Mouse (Mus musculus) lung, embryonic 16.5 days (tissue): Measurements from ENCODE around the gene Stx1a. TPM values are rescaled to one million over a fixed set of nuclear protein-coding genes. Genes with fewer than 3 reads are reported as not detected.

ENCODE experiments used
- ATAC-seq: fragments of 200-750 bp; cut with Nextera tagmentation; 2 replicates; pipeline ENCODE4 v1.8.0; 2017; ENCODE audit warnings: low read depth, mild to moderate bottlenecking, moderate library complexity
- H3K27ac ChIP-seq: fragments of 300-500 bp; sonication (generic); 2 replicates; pipeline ENCODE4 v1.5.1; 2014; ENCODE audit warnings: mild to moderate bottlenecking, control low read depth, low read length
- H3K27me3 ChIP-seq: fragments of 300-500 bp; sonication (generic); 2 replicates; pipeline ENCODE4 v1.6.1; 2014; ENCODE audit warnings: low read depth, low read length, mixed read lengths; ENCODE audit not compliant: control insufficient read depth, insufficient read depth
- H3K36me3 ChIP-seq: fragments of 300-500 bp; sonication (generic); 2 replicates; pipeline ENCODE4 v1.6.1; 2014; ENCODE audit warnings: low read length; ENCODE audit not compliant: control insufficient read depth, insufficient read depth
- H3K4me1 ChIP-seq: fragments of 300-500 bp; sonication (generic); replicated peaks from 2 replicates; pipeline ENCODE4 v1.6.1; 2014; ENCODE audit warnings: low read length, mixed read lengths; ENCODE audit not compliant: control insufficient read depth, insufficient read depth
- H3K4me2 ChIP-seq: fragments of 300-500 bp; sonication (generic); 2 replicates; pipeline ENCODE4 v1.6.1; 2014; ENCODE audit warnings: low read depth, low read length, control low read depth
- H3K4me3 ChIP-seq: fragments of 300-500 bp; sonication (generic); 2 replicates; pipeline ENCODE4 v1.5.1; 2014; ENCODE audit warnings: mild to moderate bottlenecking, low read length, control low read depth
- H3K9ac ChIP-seq: fragments of 300-500 bp; sonication (generic); 2 replicates; pipeline ENCODE4 v1.6.1; 2014; ENCODE audit warnings: low read length, control low read depth
- H3K9me3 ChIP-seq: fragments of 300-500 bp; sonication (generic); 2 replicates; pipeline ENCODE4 v1.6.1; 2016; ENCODE audit warnings: low read length; ENCODE audit not compliant: control insufficient read depth
- WGBS: fragments of 180-500 bp; shearing (Covaris S2); extraction: QIAGEN DNeasy Blood & Tissue Kit; methylation state at CpG from one replicate; pipeline ENCODE4 v1.1.7; 2014; 5-methylcytosine and 5-hydroxymethylcytosine counted together
- polyA plus RNA-seq: library from polyadenylated mRNA; unstranded; fragments of >200 nt; fragmentation: Nextera tagmentation; extraction: Ambion mirVana; gene quantifications from 2 replicates; pipeline ENCODE4 v1.2.1, GENCODE M21; 2015

Gene Stx1a
- polyA plus RNA-seq, 1 experiment from 2014 or later, result 11.8 TPM

DNA sequence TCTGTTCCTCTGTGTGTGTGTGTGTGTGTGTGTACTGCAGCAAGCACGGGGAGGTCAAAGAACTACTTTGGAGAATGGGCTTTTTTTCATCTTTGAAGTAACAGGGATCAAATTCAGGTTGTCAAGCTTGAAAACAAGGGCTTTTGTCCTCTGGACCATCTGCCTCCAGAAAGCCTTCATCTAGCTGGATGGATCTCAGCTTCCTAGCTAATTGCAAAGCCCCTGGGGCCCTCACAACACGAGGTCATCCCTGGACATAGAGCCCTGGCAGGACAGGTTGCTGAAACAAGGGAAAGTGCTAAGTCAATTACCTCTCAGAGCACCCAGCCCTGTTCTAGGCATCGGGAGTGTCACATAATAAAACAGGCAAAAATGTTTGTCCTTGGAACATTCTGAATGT, 39.5 kb upstream of the Stx1a start:
- Histone ChIP-seq H3K27ac (no peak overlapping the region; the same call in 1 of the 2 replicates), H3K36me3 (no peaks in the 10 kb centered on the region), H3K27me3 (peaks cover 35% of the 10 kb centered on the region), H3K9me3 (no peaks in the 10 kb centered on the region), H3K4me2 (no peak overlapping the region), H3K4me3 (no peak overlapping the region), H3K4me1 (peaks cover 12% of the 10 kb centered on the region), H3K9ac (no peak overlapping the region)
- ATAC-seq, result no peak
- WGBS, result 27% methylated on average over 3 of the region's 3 CpGs

GRCm38 (mm10) chr5:134985633-134986297, 37.5 kb upstream of the Stx1a start, which contains the start of gene Cldn3:
TSS of gene Cldn3 (plus strand) at chr5:134986214.
- ATAC-seq, result peak; percentile 94
- peak within 1 kb of the TSS; percentile 59 for H3K4me3 ChIP-seq
- H3K9ac ChIP-seq, result peak within 1 kb of the TSS; percentile 71
- H3K36me3 ChIP-seq, result no peaks in the 10 kb centered on the region; the same call in 1 of the 2 replicates
- under 1% methylated on average over 25 of the region's 25 CpGs for WGBS
- H3K4me2 ChIP-seq, result peak within 1 kb of the TSS; percentile 46
- H3K27me3 ChIP-seq, result peaks cover 35% of the 10 kb centered on the region
- peaks cover 12% of the 10 kb centered on the region for H3K4me1 ChIP-seq
- H3K27ac ChIP-seq, result peak within 1 kb of the TSS; percentile 90
- H3K9me3 ChIP-seq, result no peaks in the 10 kb centered on the region

DNA sequence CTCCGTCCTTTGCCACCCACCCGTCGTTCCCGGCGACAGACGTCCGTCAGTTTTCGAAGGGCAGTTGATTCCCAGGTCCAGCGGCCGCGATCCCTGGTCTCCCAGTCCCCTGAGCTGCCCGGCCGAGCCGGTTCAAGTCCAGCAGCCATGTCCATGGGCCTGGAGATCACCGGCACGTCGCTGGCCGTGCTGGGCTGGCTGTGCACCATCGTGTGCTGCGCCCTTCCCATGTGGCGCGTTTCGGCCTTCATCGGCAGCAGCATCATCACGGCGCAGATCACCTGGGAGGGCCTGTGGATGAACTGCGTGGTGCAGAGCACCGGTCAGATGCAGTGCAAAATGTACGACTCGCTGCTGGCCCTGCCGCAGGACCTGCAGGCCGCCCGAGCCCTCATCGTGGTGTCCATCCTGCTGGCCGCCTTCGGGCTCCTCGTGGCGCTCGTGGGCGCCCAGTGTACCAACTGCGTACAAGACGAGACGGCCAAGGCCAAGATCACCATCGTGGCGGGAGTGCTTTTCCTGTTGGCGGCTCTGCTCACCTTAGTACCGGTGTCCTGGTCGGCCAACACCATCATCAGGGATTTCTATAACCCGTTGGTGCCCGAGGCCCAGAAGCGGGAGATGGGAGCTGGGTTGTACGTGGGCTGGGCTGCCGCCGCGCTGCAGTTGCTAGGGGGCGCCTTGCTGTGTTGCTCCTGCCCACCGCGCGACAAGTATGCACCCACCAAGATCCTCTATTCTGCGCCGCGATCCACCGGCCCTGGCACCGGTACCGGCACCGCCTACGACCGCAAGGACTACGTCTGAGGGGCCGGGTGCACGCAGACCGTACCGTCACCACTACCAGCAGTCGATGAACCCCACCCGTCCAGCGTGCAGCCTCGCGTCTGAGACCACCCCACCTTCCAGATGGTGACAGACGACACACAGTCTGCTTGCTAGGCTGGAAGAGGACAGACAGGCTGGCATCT, 36.7 kb upstream of the Stx1a start:
- Histone ChIP-seq H3K9ac (peak overlapping the region; percentile 71), H3K9me3 (no peaks in the 10 kb centered on the region), H3K27me3 (peaks cover 35% of the 10 kb centered on the region), H3K4me1 (peaks cover 12% of the 10 kb centered on the region), H3K27ac (peak overlapping the region; percentile 90), H3K36me3 (no peaks in the 10 kb centered on the region; the same call in 1 of the 2 replicates), H3K4me2 (peak overlapping the region; percentile 46), H3K4me3 (peak overlapping the region; percentile 59)
- WGBS, result 2% methylated on average over 79 of the region's 79 CpGs
- ATAC-seq, result 0 out of 2 replicates have a peak, but pooled peaks have one; percentile 3

DNA sequence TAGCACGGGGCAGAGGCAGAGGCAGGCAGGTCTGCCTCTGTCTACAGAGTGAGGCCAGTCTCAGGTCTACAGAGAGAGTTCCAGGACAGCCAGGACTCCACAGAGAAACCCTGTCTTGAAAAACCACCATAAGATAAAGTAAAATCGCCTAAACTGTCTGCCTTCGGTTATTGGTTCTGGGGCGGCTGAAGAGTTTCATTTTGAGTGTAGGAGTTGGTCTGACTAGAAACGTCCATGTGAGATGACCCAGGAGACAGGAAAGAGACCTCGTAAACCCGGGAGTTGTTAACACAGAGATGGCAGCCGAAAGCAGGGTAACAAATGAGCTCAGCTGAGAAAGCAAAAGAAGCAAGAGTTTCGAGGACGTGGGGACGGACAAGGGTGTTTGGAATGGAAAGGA, 34.1 kb upstream of the Stx1a start:
- Histone ChIP-seq H3K36me3 (no peaks in the 10 kb centered on the region; the same call in 1 of the 2 replicates), H3K4me1 (peaks cover 16% of the 10 kb centered on the region), H3K4me2 (peak overlapping the region; percentile 59), H3K9ac (peak overlapping the region; percentile 62), H3K4me3 (peak overlapping the region; percentile 59), H3K27ac (peak overlapping the region; percentile 41), H3K27me3 (peaks cover 35% of the 10 kb centered on the region), H3K9me3 (no peaks in the 10 kb centered on the region)
- no peak for ATAC-seq
- 39% methylated on average over 11 of the region's 11 CpGs for WGBS

GRCm38 (mm10) chr5:134989741-134990140, 33.5 kb upstream of the Stx1a start:
- Histone ChIP-seq H3K4me3 (peak overlapping the region; percentile 59), H3K4me2 (peak overlapping the region; percentile 59)

DNA sequence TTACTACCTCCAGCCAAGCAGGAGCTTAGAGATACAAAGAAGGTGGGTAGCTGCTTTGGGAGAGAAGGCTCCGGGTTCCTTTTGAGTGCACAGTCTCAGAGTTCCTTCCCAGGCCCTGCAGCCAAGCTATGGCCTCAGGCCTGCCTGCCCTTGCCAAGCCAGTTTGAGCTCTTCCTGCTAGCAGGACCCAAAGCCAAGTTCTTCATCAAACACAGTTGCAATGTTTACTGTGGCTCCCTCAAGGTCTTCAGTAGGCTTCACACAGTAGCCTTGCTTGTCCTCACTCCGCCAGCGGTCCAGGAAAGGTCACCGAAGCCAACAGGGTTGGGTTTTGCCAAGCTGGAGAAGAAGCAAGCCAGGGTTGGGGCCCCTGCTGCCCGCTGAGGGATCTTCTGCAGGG, 30.7 kb upstream of the Stx1a start:
- ATAC-seq, result no peak

More at GRCm38 (mm10) chr5:134989741-134990140, 33.5 kb upstream of the Stx1a start:
- peaks cover 14% of the 10 kb centered on the region for H3K4me1 ChIP-seq
- WGBS, result 28% methylated on average over 6 of the region's 6 CpGs
- H3K27me3 ChIP-seq, result peaks cover 33% of the 10 kb centered on the region
- no peaks in the 10 kb centered on the region for H3K9me3 ChIP-seq
- no peak overlapping the region; the same call in 1 of the 2 replicates for H3K9ac ChIP-seq
- ATAC-seq, result no peak
- H3K36me3 ChIP-seq, result no peaks in the 10 kb centered on the region; the same call in 1 of the 2 replicates
- no peak overlapping the region for H3K27ac ChIP-seq

DNA sequence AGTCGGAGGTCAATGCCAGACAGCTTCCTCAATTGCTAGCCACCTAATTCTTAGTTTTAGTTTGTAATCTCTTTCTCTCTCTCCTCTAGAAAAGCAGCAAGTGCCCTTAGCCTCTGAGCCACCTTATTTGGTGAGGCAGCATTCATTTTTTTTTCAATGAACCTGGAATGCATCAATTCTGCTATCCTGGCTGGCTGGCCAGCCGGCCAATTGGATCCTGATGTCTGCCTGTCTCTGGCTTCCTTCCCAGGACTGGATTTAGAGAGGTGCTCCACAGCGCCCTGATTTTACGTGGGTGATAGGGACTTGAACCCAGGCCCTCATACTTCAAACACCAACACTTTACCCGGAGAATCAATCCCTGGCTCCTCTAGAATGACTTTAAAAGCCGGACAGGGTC, 24.9 kb upstream of the Stx1a start:
- Histone ChIP-seq H3K27me3 (no peaks in the 10 kb centered on the region), H3K4me1 (peaks cover 13% of the 10 kb centered on the region; the same call in 1 of the 2 replicates), H3K9me3 (no peaks in the 10 kb centered on the region), H3K27ac (peak overlapping the region; percentile 63; the same call in 1 of the 2 replicates), H3K9ac (no peak overlapping the region), H3K36me3 (no peaks in the 10 kb centered on the region), H3K4me3 (no peak overlapping the region), H3K4me2 (no peak overlapping the region)
- no peak for ATAC-seq
- WGBS, result 43% methylated on average over 6 of the region's 6 CpGs

More for the DNA sequence above, 30.7 kb upstream of the Stx1a start:
- no peak overlapping the region for H3K4me2 ChIP-seq
- WGBS, result 61% methylated on average over 5 of the region's 5 CpGs
- peak overlapping the region; percentile 38 for H3K27ac ChIP-seq
- H3K9me3 ChIP-seq, result no peaks in the 10 kb centered on the region
- H3K36me3 ChIP-seq, result no peaks in the 10 kb centered on the region; the same call in 1 of the 2 replicates
- H3K27me3 ChIP-seq, result peaks cover 5% of the 10 kb centered on the region
- no peak overlapping the region for H3K4me3 ChIP-seq
- no peak overlapping the region for H3K9ac ChIP-seq
- peaks cover 4% of the 10 kb centered on the region for H3K4me1 ChIP-seq

DNA sequence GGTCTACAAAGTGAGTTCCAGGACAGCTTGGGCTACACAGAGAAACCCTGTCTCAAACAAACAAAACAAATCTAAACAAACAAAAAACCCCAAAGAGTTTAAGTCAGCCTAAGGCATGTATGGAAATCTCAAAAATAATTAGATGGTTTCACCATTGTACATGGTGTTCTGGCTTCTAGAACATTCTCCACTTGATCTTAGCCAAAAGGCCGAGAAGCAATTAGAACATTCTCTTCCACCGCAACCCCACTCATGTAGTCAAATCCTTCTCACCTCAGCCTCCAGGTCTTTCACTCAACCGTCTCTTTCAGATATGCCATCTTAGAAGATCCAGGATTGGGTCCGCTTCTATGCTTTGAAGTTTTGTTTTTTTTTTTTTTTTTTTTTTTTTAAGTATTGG, 23.5 kb upstream of the Stx1a start:
- 89% methylated on average over 4 of the region's 4 CpGs for WGBS
- no peaks in the 10 kb centered on the region for H3K36me3 ChIP-seq
- H3K9ac ChIP-seq, result no peak overlapping the region
- ATAC-seq, result no peak
- no peak overlapping the region for H3K4me2 ChIP-seq
- no peak overlapping the region for H3K27ac ChIP-seq
- H3K4me3 ChIP-seq, result no peak overlapping the region
- H3K27me3 ChIP-seq, result no peaks in the 10 kb centered on the region
- no peaks in the 10 kb centered on the region for H3K9me3 ChIP-seq
- H3K4me1 ChIP-seq, result peaks cover 13% of the 10 kb centered on the region; the same call in 1 of the 2 replicates

DNA sequence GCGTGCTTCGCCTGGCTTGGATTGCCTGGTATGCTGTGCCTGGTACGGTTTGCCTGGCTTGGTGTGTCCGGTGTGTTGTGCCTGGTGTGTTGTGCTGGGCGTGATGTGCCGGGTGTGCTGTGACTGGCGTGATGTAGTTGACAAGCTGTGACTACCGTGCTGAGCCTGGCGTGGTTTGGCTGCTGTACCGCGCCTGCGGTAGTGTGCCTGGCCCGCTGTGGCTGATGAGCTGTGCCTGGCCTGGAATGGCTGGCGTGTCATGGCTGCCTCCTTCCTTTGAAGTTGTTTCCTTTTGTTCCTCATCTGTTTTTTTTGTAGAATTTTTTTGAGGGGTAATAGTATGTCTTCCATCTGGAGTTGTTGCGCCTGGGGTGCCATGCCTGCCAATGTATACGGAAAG, 22.5 kb upstream of the Stx1a start:
- Histone ChIP-seq H3K27ac (peak overlapping the region; percentile 93), H3K4me3 (no peak overlapping the region), H3K27me3 (no peaks in the 10 kb centered on the region), H3K9ac (0 out of 2 replicates have a peak overlapping the region, but pooled peaks have one; percentile 33), H3K4me2 (peak overlapping the region; percentile 29), H3K4me1 (peaks cover 13% of the 10 kb centered on the region; the same call in 1 of the 2 replicates), H3K36me3 (no peaks in the 10 kb centered on the region), H3K9me3 (no peaks in the 10 kb centered on the region)
- ATAC-seq, result no peak
- WGBS, result 33% methylated on average over 16 of the region's 16 CpGs
